Mouse (Mus musculus): ENCODE data around the gene Ifrd2.

GRCm38 (mm10) chr9:107547957-107548356 is 39.5 kb upstream of the Ifrd2 start:
- no peak for TF ChIP-seq POLR2A (IDR thresholded peaks at IDR 0.05; ENCODE audit: insufficient read length, low read depth)
- no peak for TF ChIP-seq MAX (IDR thresholded peaks at IDR 0.05; ENCODE audit: low read depth)
- TF ChIP-seq TCF12 (IDR thresholded peaks at IDR 0.05; ENCODE audit: insufficient read depth, poor library complexity, severe bottlenecking): no peak
- TF ChIP-seq E2F4 (IDR thresholded peaks at IDR 0.05; ENCODE audit: insufficient read depth): no peak
- TF ChIP-seq CEBPB (IDR thresholded peaks at IDR 0.05; ENCODE audit: insufficient read depth, poor library complexity, severe bottlenecking): no peak
- TF ChIP-seq POLR2AphosphoS2 (IDR thresholded peaks at IDR 0.05; ENCODE audit: insufficient read length, low read depth): no peak
- no peak for TF ChIP-seq MYOG (IDR thresholded peaks at IDR 0.05; ENCODE audit: control insufficient read depth in 1 of 3, insufficient read depth in 1 of 3, insufficient read length in 2 of 3, low read depth in 2 of 3)
- TF ChIP-seq REST (IDR thresholded peaks at IDR 0.05; ENCODE audit: insufficient read depth, insufficient read length): no peak
- no peak for TF ChIP-seq TCF3 (IDR thresholded peaks at IDR 0.05; ENCODE audit: insufficient read length, low read depth)
- TF ChIP-seq MYOD1 (IDR thresholded peaks at IDR 0.05; ENCODE audit: control insufficient read depth in 1 of 3, insufficient read length in 2 of 3, low read depth in 2 of 3): no peak
- no peak for TF ChIP-seq USF1 (IDR thresholded peaks at IDR 0.05; ENCODE audit: low read depth)
- TF ChIP-seq SRF (IDR thresholded peaks at IDR 0.05; ENCODE audit: control insufficient read depth, insufficient read length, low read depth): no peak

All from myocyte (in vitro differentiated cells).